Mouse (Mus musculus) lung, adult 2 months (tissue): ENCODE data around the gene Bcl2a1b.

Experiments used
- CTCF ChIP-seq: fragments of 200-500 bp; IDR thresholded peaks from 2 replicates; pipeline ENCODE4 v1.5.1; 2011; ENCODE audit warnings: mild to moderate bottlenecking, low read length, control low read depth; ENCODE audit not compliant: insufficient read depth
- POLR2A ChIP-seq: fragments of 200-500 bp; IDR thresholded peaks from 2 replicates; pipeline ENCODE4 v1.6.1; 2011; ENCODE audit warnings: low read depth, mild to moderate bottlenecking, control low read depth, low read length, borderline replicate concordance; ENCODE audit errors: extremely low read depth

DNA sequence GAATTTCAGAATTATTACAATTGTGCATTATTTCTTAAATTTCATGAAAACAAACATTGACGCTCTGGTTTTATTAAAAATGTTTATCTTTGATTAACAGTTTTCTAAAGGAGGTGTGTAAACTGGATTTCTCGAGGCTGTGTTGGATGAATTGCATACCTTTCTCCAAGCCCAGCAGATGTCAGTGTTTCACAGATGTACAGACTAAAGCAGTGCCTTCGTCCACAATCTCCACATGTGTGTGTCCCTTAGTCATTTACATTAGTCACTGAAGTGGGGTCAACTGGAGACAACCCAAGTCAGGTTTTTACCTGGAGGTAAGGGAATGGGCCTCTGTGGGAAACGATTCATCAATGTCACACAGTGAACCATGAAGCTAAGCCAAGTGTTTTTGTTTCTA, 27.1 kb downstream of the Bcl2a1b start:
- TF ChIP-seq POLR2A (no peak), CTCF (no peak)
